Mouse (Mus musculus): Measurements from ENCODE around the gene Focad. TPM values are rescaled to one million over a fixed set of nuclear protein-coding genes. Genes with fewer than 3 reads are reported as not detected.

Focad gene
- polyA plus RNA-seq, 1 experiment from 2014 or later: 6.5 TPM

DNA sequence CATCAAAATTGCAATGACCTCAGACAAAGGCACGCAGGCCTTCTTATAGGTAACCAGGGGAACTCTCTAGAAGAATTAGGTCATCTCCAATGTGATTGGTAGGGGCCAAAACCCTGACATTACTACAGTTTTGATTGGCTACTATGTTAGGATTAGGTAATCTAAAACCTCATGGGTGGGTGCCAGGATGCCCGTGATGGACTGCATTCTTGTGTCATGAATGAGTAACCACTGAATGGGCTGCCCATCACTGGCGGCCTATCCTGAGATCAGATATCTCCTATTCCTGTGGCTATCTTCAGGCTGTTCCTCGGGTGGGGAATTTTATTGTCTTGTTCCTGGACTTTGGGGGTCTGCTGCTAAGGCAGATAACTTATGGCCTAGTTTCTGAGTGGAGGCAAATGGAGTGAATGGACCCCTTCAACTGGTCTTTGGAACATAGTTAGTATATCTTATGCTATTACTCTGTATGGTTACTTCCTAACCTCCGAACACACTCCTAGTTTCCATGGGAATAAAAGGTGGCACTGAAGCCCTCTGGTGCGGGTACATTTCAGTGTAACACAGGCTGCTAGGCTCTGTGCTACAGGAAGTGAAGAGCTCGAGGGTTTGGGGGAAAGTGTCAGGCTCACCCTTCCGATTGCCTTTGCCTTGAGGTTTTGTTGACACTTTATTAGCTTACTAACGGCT, 306.0 kb downstream of the Focad start:
- no peak overlapping the region for H3K9ac ChIP-seq
- H3K4me1 ChIP-seq (replicated peaks): no peaks in the 10 kb centered on the region
- no peaks in the 10 kb centered on the region for H3K9me3 ChIP-seq (replicated peaks)
- WGBS (ENCODE audit: insufficient replicate concordance): 67% methylated on average over 9 of the region's 9 CpGs
- H3K4me2 ChIP-seq: no peak overlapping the region
- no peak overlapping the region for H3K27ac ChIP-seq (replicated peaks)
- H3K4me3 ChIP-seq (replicated peaks): no peak overlapping the region
- no peak for ATAC-seq (ENCODE audit: insufficient read depth)
- no peaks in the 10 kb centered on the region for H3K27me3 ChIP-seq
- H3K36me3 ChIP-seq (replicated peaks): no peaks in the 10 kb centered on the region

GRCm38 (mm10) chr4:88400992-88401313, 306.5 kb downstream of the Focad start:
- Histone ChIP-seq H3K4me2 (no peak overlapping the region), H3K9me3 (replicated peaks) (no peaks in the 10 kb centered on the region), H3K27ac (replicated peaks) (no peak overlapping the region), H3K4me3 (replicated peaks) (no peak overlapping the region), H3K27me3 (no peaks in the 10 kb centered on the region), H3K4me1 (replicated peaks) (no peaks in the 10 kb centered on the region), H3K36me3 (replicated peaks) (no peaks in the 10 kb centered on the region), H3K9ac (no peak overlapping the region)
- ATAC-seq (ENCODE audit: insufficient read depth): no peak
- 77% methylated on average over 7 of the region's 7 CpGs for WGBS (ENCODE audit: insufficient replicate concordance)

DNA sequence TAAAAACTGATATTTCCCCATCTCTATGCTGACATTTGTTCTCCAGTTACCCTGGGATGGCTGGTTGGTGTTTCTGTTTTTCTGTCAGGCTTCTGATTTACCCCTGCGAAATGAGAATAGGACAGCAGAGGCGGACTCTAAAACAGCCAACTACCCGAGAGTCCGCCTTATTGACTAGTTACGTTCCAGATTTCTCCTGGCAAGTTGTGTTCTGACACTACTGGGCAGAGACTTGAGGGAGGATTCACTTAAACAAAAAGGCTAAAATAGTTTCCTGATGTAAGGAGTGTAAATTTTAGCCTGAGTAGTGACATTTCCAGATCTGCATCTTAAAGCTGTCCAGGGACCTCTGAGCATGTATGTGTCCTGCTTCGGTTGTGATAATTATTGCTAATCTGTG, 308.5 kb downstream of the Focad start:
- Histone ChIP-seq H3K9me3 (replicated peaks) (no peaks in the 10 kb centered on the region), H3K4me1 (replicated peaks) (peaks cover 4% of the 10 kb centered on the region), H3K4me3 (replicated peaks) (no peak overlapping the region), H3K4me2 (no peak overlapping the region), H3K36me3 (replicated peaks) (no peaks in the 10 kb centered on the region), H3K27me3 (no peaks in the 10 kb centered on the region), H3K27ac (replicated peaks) (no peak overlapping the region), H3K9ac (no peak overlapping the region)
- no peak for ATAC-seq (ENCODE audit: insufficient read depth)
- 84% methylated on average over 6 of the region's 6 CpGs for WGBS (ENCODE audit: insufficient replicate concordance)

DNA sequence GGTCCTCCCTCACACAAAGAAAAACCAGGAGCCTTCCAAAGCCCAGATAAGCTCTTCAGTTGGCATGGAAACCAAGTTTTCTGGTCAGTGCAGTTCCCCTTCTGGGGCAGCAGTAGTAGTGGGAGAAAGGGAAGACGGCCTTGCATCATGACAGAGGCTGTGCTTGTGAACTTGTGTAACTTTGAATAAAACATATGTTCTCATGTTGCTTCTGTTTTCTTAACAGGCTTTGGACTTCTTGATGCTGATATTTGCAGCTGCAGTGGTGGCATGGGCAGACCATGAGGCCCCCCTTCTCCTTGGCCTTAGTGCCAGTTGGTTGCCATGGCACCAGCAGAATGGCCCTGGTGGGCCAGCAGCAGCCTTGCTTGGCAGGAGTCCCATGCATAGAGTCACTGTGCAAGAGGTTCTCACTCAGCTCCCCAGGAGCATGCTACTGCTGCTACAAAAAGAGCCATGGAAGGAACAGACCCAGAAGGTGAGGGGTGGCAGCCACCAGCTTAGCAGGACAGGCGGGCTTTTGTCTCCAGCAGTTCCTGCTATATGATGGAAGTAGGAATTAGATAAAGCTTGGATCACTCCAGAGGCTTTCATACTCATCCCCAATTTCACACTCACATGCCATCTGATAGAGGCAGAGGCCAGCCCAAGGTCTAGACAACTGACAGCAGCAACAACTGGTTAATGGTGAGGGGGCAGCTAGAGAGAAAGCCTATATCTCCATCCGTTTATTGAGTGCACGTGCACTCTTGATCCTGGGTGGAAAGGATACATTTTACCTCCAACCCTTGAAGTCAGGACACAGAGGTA, 312.7 kb downstream of the Focad start:
- ATAC-seq (ENCODE audit: insufficient read depth): no peak
- Histone ChIP-seq H3K27me3 (no peaks in the 10 kb centered on the region), H3K9me3 (replicated peaks) (no peaks in the 10 kb centered on the region), H3K4me2 (no peak overlapping the region), H3K27ac (replicated peaks) (0 out of 2 replicates have a peak overlapping the region, but pooled peaks have one; percentile 5), H3K4me1 (replicated peaks) (peaks cover 4% of the 10 kb centered on the region), H3K36me3 (replicated peaks) (0 out of 2 replicates have a peak, but pooled peaks cover under 1% of the 10 kb centered on the region), H3K9ac (no peak overlapping the region), H3K4me3 (replicated peaks) (no peak overlapping the region)
- 63% methylated on average over 4 of the region's 4 CpGs for WGBS (ENCODE audit: insufficient replicate concordance)

GRCm38 (mm10) chr4:88409279-88409678, 314.9 kb downstream of the Focad start:
- Histone ChIP-seq H3K4me1 (replicated peaks) (peaks cover 4% of the 10 kb centered on the region), H3K4me3 (replicated peaks) (no peak overlapping the region), H3K27ac (replicated peaks) (no peak overlapping the region), H3K9me3 (replicated peaks) (no peaks in the 10 kb centered on the region), H3K9ac (no peak overlapping the region), H3K4me2 (no peak overlapping the region), H3K27me3 (no peaks in the 10 kb centered on the region), H3K36me3 (replicated peaks) (peaks cover 3% of the 10 kb centered on the region; the same call in 1 of the 2 replicates)
- WGBS (ENCODE audit: insufficient replicate concordance): 79% methylated on average over 4 of the region's 4 CpGs
- no peak for ATAC-seq (ENCODE audit: insufficient read depth)

- Histone ChIP-seq H3K4me2 (no peak overlapping the region), H3K27me3 (no peaks in the 10 kb centered on the region), H3K36me3 (replicated peaks) (peaks cover 3% of the 10 kb centered on the region; the same call in 1 of the 2 replicates), H3K4me1 (replicated peaks) (no peaks in the 10 kb centered on the region), H3K4me3 (replicated peaks) (no peak overlapping the region), H3K27ac (replicated peaks) (no peak overlapping the region), H3K9ac (no peak overlapping the region), H3K9me3 (replicated peaks) (no peaks in the 10 kb centered on the region)
- 51% methylated on average over 2 of the region's 2 CpGs for WGBS (ENCODE audit: insufficient replicate concordance)
- no peak for ATAC-seq (ENCODE audit: insufficient read depth)
Measured at GRCm38 (mm10) chr4:88412331-88412730, 317.9 kb downstream of the Focad start.

GRCm38 (mm10) chr4:88415017-88415416, 320.6 kb downstream of the Focad start:
- Histone ChIP-seq H3K9ac (no peak overlapping the region), H3K27me3 (no peaks in the 10 kb centered on the region), H3K27ac (replicated peaks) (no peak overlapping the region), H3K4me1 (replicated peaks) (no peaks in the 10 kb centered on the region), H3K4me2 (no peak overlapping the region), H3K4me3 (replicated peaks) (no peak overlapping the region), H3K36me3 (replicated peaks) (peaks cover 3% of the 10 kb centered on the region; the same call in 1 of the 2 replicates), H3K9me3 (replicated peaks) (no peaks in the 10 kb centered on the region)
- ATAC-seq (ENCODE audit: insufficient read depth): no peak
- WGBS (ENCODE audit: insufficient replicate concordance): 31% methylated on average over 2 of the region's 2 CpGs

- Histone ChIP-seq H3K36me3 (replicated peaks) (no peaks in the 10 kb centered on the region), H3K27me3 (no peaks in the 10 kb centered on the region), H3K9ac (no peak overlapping the region), H3K27ac (replicated peaks) (no peak overlapping the region), H3K4me3 (replicated peaks) (no peak overlapping the region), H3K4me1 (replicated peaks) (no peaks in the 10 kb centered on the region), H3K9me3 (replicated peaks) (no peaks in the 10 kb centered on the region), H3K4me2 (no peak overlapping the region)
- WGBS (ENCODE audit: insufficient replicate concordance): 77% methylated on average over 5 of the region's 5 CpGs
- ATAC-seq (ENCODE audit: insufficient read depth): no peak
Measured at GRCm38 (mm10) chr4:88419378-88419777, 324.9 kb downstream of the Focad start.

- no peak for ATAC-seq (ENCODE audit: insufficient read depth)
- no peak overlapping the region for H3K4me2 ChIP-seq
- H3K9me3 ChIP-seq (replicated peaks): no peaks in the 10 kb centered on the region
- H3K27me3 ChIP-seq: no peaks in the 10 kb centered on the region
- H3K4me1 ChIP-seq (replicated peaks): no peaks in the 10 kb centered on the region
- H3K27ac ChIP-seq (replicated peaks): no peak overlapping the region
- no peak overlapping the region for H3K9ac ChIP-seq
- no peak overlapping the region for H3K4me3 ChIP-seq (replicated peaks)
- no peaks in the 10 kb centered on the region for H3K36me3 ChIP-seq (replicated peaks)
Measured at GRCm38 (mm10) chr4:88424563-88424962, 330.1 kb downstream of the Focad start.

- H3K9ac ChIP-seq: no peak overlapping the region
- no peaks in the 10 kb centered on the region for H3K4me1 ChIP-seq (replicated peaks)
- ATAC-seq (ENCODE audit: insufficient read depth): no peak
- no peak overlapping the region for H3K4me3 ChIP-seq (replicated peaks)
- no peaks in the 10 kb centered on the region for H3K27me3 ChIP-seq
- no peak overlapping the region for H3K4me2 ChIP-seq
- H3K9me3 ChIP-seq (replicated peaks): no peaks in the 10 kb centered on the region
- WGBS (ENCODE audit: insufficient replicate concordance): 79% methylated on average over 2 of the region's 2 CpGs
- no peaks in the 10 kb centered on the region for H3K36me3 ChIP-seq (replicated peaks)
- no peak overlapping the region for H3K27ac ChIP-seq (replicated peaks)
Measured at GRCm38 (mm10) chr4:88427630-88428239, 333.3 kb downstream of the Focad start.

DNA sequence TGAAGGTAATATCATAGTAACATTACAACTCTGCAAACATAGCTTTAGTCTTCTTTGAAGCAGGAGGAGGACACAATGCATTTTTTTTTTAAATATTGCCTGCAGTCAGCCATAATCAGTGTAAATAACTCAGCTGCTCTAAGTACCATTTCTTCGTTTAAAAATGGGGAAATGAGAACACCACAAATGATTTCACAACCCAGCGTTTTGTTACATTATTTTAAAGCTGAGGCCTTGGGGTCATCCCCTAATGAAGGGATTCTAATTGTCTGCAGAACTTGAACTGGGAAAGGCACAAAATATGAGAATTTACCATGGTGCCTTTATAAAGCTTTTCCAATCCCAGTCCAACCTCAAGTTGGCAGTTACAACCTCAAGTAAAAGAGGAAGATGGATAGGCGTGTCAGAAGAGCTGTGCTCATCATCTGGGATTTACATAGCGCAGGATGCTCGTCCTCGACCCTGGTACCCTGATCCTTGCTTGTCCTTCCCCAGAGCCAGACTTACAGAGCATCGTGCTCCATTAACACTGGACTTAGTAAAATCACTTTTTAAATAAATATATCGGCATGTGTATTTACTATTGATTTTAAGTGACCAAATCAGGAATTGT, 338.1 kb downstream of the Focad start:
- H3K9ac ChIP-seq: no peak overlapping the region
- no peak overlapping the region for H3K4me3 ChIP-seq (replicated peaks)
- H3K4me2 ChIP-seq: no peak overlapping the region
- H3K27ac ChIP-seq (replicated peaks): no peak overlapping the region
- H3K36me3 ChIP-seq (replicated peaks): no peaks in the 10 kb centered on the region
- no peak for ATAC-seq (ENCODE audit: insufficient read depth)
- H3K9me3 ChIP-seq (replicated peaks): no peaks in the 10 kb centered on the region
- WGBS (ENCODE audit: insufficient replicate concordance): 51% methylated on average over 8 of the region's 8 CpGs
- H3K4me1 ChIP-seq (replicated peaks): no peaks in the 10 kb centered on the region
- H3K27me3 ChIP-seq: no peaks in the 10 kb centered on the region

All from liver, embryonic 15.5 days (tissue).